Mouse (Mus musculus) MEL (cell line): ENCODE results near the gene Csnk1g1.

Experiments used
- CTCF ChIP-seq, 3 experiments: IDR thresholded peaks in 2 of 3; conservative IDR thresholded peaks in 1 of 3; 2 replicates each; pipeline ENCODE4 v1.5.1; 2011 to 2012; ENCODE audit warnings: low read length in 3 of 3, low read depth in 2 of 3, mild to moderate bottlenecking in 2 of 3, improper control_type of control experiment in 1 of 3, inconsistent platforms in 1 of 3, mixed read lengths in 1 of 3, moderate library complexity in 1 of 3; ENCODE audit not compliant: control insufficient read depth in 1 of 3, insufficient read depth in 1 of 3, poor library complexity in 1 of 3, severe bottlenecking in 1 of 3
- EP300 ChIP-seq, 2 experiments: IDR thresholded peaks; 2 replicates each; pipeline ENCODE4 v1.6.1; 2011; ENCODE audit warnings: improper control_type of control experiment in 2 of 2, low read length in 2 of 2, low read depth in 1 of 2, mild to moderate bottlenecking in 1 of 2
- MAX ChIP-seq: IDR thresholded peaks from 2 replicates; pipeline ENCODE4 v1.6.1; 2011; ENCODE audit warnings: low read length, improper control_type of control experiment
- POLR2A ChIP-seq, 2 experiments: IDR thresholded peaks; 2 replicates each; pipeline ENCODE4 v1.6.1; 2011 to 2012; ENCODE audit warnings: low read length in 2 of 2, mild to moderate bottlenecking in 2 of 2, control low read depth in 1 of 2, improper control_type of control experiment in 1 of 2, low read depth in 1 of 2, moderate library complexity in 1 of 2; ENCODE audit not compliant: control insufficient read depth in 1 of 2, insufficient read depth in 1 of 2, poor library complexity in 1 of 2
- UBTF ChIP-seq: IDR thresholded peaks from 2 replicates; pipeline ENCODE4 v1.6.1; 2012; ENCODE audit warnings: low read depth, mild to moderate bottlenecking, inconsistent platforms, low read length, improper control_type of control experiment, moderate library complexity, borderline replicate concordance; ENCODE audit not compliant: insufficient read depth

- no peak for TF ChIP-seq CTCF (IDR thresholded peaks at IDR 0.05 in 2 of 3, conservative IDR thresholded peaks at IDR 0.05 in 1 of 3; ENCODE audit: control insufficient read depth in 1 of 3, insufficient read depth in 1 of 3, low read depth in 2 of 3, low read length in 3 of 3, poor library complexity in 1 of 3, severe bottlenecking in 1 of 3)
- TF ChIP-seq EP300 (IDR thresholded peaks at IDR 0.05; ENCODE audit: low read depth in 1 of 2, low read length in 2 of 2) = no peak
- TF ChIP-seq POLR2A (IDR thresholded peaks at IDR 0.05; ENCODE audit: control insufficient read depth in 1 of 2, insufficient read depth in 1 of 2, low read depth in 1 of 2, low read length in 2 of 2, poor library complexity in 1 of 2) = no peak
- no peak for TF ChIP-seq MAX
- TF ChIP-seq UBTF = no peak
Observed at GRCm38 (mm10) chr9:65982841-65983240, 74.1 kb downstream of the Csnk1g1 start.
